Mouse (Mus musculus) adrenal gland, postnatal 4 days (tissue): ENCODE measurements around the gene Fgg. TPM values are rescaled to one million over a fixed set of nuclear protein-coding genes. Genes with fewer than 3 reads are reported as not detected.

Experiments
- total RNA-seq, 2 experiments: library from RNA; stranded (reverse); gene quantifications; 2 replicates each; pipeline ENCODE4 v1.2.3; 2021

Fgg gene
- total RNA-seq, 2 experiments from 2014 or later = 7.6 to 283 TPM

Other genes with a start within 250 kb of the Fgg start
- gene Rbm46, start 131.2 kb upstream of the Fgg start, total RNA-seq = 1 to 10 TPM; 1.1 to 1.2 TPM
- under 1 TPM; 0.06 to 0.93 TPM for gene Lrat, start 103.8 kb upstream of the Fgg start, total RNA-seq
- 100 to 1,000 TPM in 1 of 2 experiments, 1 to 10 TPM in 1; 8.3 to 344 TPM for gene Fga, start 18.4 kb downstream of the Fgg start, total RNA-seq
- gene Fgb, start 42.1 kb downstream of the Fgg start, total RNA-seq = 100 to 1,000 TPM in 1 of 2 experiments, 1 to 10 TPM in 1; 4.0 to 144 TPM
- gene Plrg1, start 47.8 kb downstream of the Fgg start, total RNA-seq = 10 to 100 TPM; 53.2 to 59.1 TPM
- gene Dchs2, start 120.2 kb downstream of the Fgg start, total RNA-seq = 1 to 10 TPM; 1.7 to 2.5 TPM